Mouse (Mus musculus): ENCODE measurements around the gene Clec11a.
A peak's percentile ranks its signal among the peaks of the same experiment; 100 is the strongest.

The Clec11a gene

GRCm38 (mm10) chr7:44306516-44307240 is at the start of gene Clec11a:
Gene Clec11a, minus strand, starts transcription at chr7:44306902.
- no peak for DNase-seq

- DNase-seq: no peak
These were observed 48.7 kb upstream of the Clec11a start for GRCm38 (mm10) chr7:44355411-44355810.

GRCm38 (mm10) chr7:44353601-44354340 is 47.1 kb upstream of the Clec11a start:
- no peak for DNase-seq

- DNase-seq: no peak
These were observed 46.3 kb upstream of the Clec11a start for GRCm38 (mm10) chr7:44352750-44353600.

- DNase-seq: no peak
These were observed 45.4 kb upstream of the Clec11a start for GRCm38 (mm10) chr7:44351881-44352749.

GRCm38 (mm10) chr7:44350957-44351711 is 44.4 kb upstream of the Clec11a start:
- DNase-seq: peak; percentile 80

GRCm38 (mm10) chr7:44349043-44349442 is 42.3 kb upstream of the Clec11a start:
- no peak for DNase-seq

- DNase-seq: no peak
These were observed 37.9 kb upstream of the Clec11a start for GRCm38 (mm10) chr7:44344622-44345021.

- DNase-seq: no peak
These were observed 36.8 kb upstream of the Clec11a start for GRCm38 (mm10) chr7:44343459-44344015.

- no peak for DNase-seq
These were observed 35.0 kb upstream of the Clec11a start for GRCm38 (mm10) chr7:44341714-44342113.

GRCm38 (mm10) chr7:44341119-44341518 is 34.4 kb upstream of the Clec11a start:
- DNase-seq: no peak

GRCm38 (mm10) chr7:44340226-44340625 is 33.5 kb upstream of the Clec11a start:
- DNase-seq: no peak

GRCm38 (mm10) chr7:44337121-44337849 is 30.6 kb upstream of the Clec11a start:
- no peak for DNase-seq

- no peak for DNase-seq
These were observed 29.6 kb upstream of the Clec11a start for GRCm38 (mm10) chr7:44336046-44337021.

- DNase-seq: no peak
These were observed 28.6 kb upstream of the Clec11a start for GRCm38 (mm10) chr7:44335031-44335878.

GRCm38 (mm10) chr7:44334139-44334538 is 27.4 kb upstream of the Clec11a start:
- no peak for DNase-seq

- no peak for DNase-seq
These were observed 25.6 kb upstream of the Clec11a start for GRCm38 (mm10) chr7:44332336-44332735.

- no peak for DNase-seq
These were observed 19.9 kb upstream of the Clec11a start for GRCm38 (mm10) chr7:44326614-44327013.

All from kidney, adult 18-20 months (tissue).